Mouse (Mus musculus) intestine, embryonic 14.5 days (tissue): ENCODE results near the gene Cacng4. TPM values are rescaled to one million over a fixed set of nuclear protein-coding genes. Genes with fewer than 3 reads are reported as not detected.

Experiments used
- ATAC-seq: fragments of 200-750 bp; cut with Nextera tagmentation; replicated peaks from 2 replicates; pipeline ENCODE4 v1.8.0; 2017; ENCODE audit warnings: low read depth, moderate number of reproducible peaks, moderate TSS enrichment, moderate library complexity; ENCODE audit not compliant: low FRiP score, low TSS enrichment
- DNase-seq: peaks from one replicate; pipeline ENCODE4 v3.0.0-alpha.2; 2018; ENCODE audit warnings: low spot score
- H3K27ac ChIP-seq: fragments of 300-500 bp; sonication (generic); 2 replicates; pipeline ENCODE4 v1.5.1; 2014; ENCODE audit warnings: low read depth, mild to moderate bottlenecking, control low read depth
- H3K27me3 ChIP-seq: fragments of 300-500 bp; sonication (generic); replicated peaks from 2 replicates; pipeline ENCODE4 v1.6.1; 2014; ENCODE audit warnings: low read length, control low read depth; ENCODE audit not compliant: control insufficient read depth, insufficient read depth
- H3K36me3 ChIP-seq: fragments of 300-500 bp; sonication (generic); 2 replicates; pipeline ENCODE4 v1.6.1; 2014; ENCODE audit warnings: low read length, control low read depth; ENCODE audit not compliant: control insufficient read depth, insufficient read depth
- H3K4me1 ChIP-seq: fragments of 300-500 bp; sonication (generic); replicated peaks from 2 replicates; pipeline ENCODE4 v1.6.1; 2014; ENCODE audit warnings: low read length, control low read depth, mixed read lengths; ENCODE audit not compliant: control insufficient read depth, insufficient read depth
- H3K4me2 ChIP-seq: fragments of 300-500 bp; sonication (generic); 2 replicates; pipeline ENCODE4 v1.6.1; 2014; ENCODE audit warnings: low read length
- H3K4me3 ChIP-seq: fragments of 300-500 bp; sonication (generic); 2 replicates; pipeline ENCODE4 v1.5.1; 2014; ENCODE audit warnings: low read depth, low read length, control low read depth, mixed read lengths
- H3K9ac ChIP-seq: fragments of 300-500 bp; sonication (generic); 2 replicates; pipeline ENCODE4 v1.6.1; 2014; ENCODE audit warnings: mild to moderate bottlenecking, low read length
- H3K9me3 ChIP-seq: fragments of 300-500 bp; sonication (generic); 2 replicates; pipeline ENCODE4 v1.6.1; 2016; ENCODE audit warnings: low read length, control low read depth; ENCODE audit not compliant: control insufficient read depth
- WGBS: fragments of 180-500 bp; shearing (Covaris S2); extraction: QIAGEN DNeasy Blood & Tissue Kit; methylation state at CpG from one replicate; pipeline ENCODE4 v1.1.7; 2014; 5-methylcytosine and 5-hydroxymethylcytosine counted together
- polyA plus RNA-seq: library from polyadenylated mRNA; unstranded; fragments of >200 nt; fragmentation: Nextera tagmentation; extraction: Ambion mirVana; gene quantifications from 2 replicates; pipeline ENCODE4 v1.2.1, GENCODE M21; 2014

Gene Cacng4
- polyA plus RNA-seq, 1 experiment from 2014 or later, result 7.7 TPM

GRCm38 (mm10) chr11:107737886-107738285 is 56.5 kb downstream of the Cacng4 start:
- DNase-seq, result no peak
- Histone ChIP-seq H3K27me3 (no peaks in the 10 kb centered on the region), H3K9me3 (no peaks in the 10 kb centered on the region), H3K4me2 (no peak overlapping the region), H3K4me3 (no peak overlapping the region), H3K4me1 (no peaks in the 10 kb centered on the region), H3K36me3 (0 out of 2 replicates have a peak, but pooled peaks cover 10% of the 10 kb centered on the region), H3K9ac (no peak overlapping the region), H3K27ac (no peak overlapping the region)
- WGBS, result 79% methylated on average over 6 of the region's 6 CpGs
- no peak for ATAC-seq

DNA sequence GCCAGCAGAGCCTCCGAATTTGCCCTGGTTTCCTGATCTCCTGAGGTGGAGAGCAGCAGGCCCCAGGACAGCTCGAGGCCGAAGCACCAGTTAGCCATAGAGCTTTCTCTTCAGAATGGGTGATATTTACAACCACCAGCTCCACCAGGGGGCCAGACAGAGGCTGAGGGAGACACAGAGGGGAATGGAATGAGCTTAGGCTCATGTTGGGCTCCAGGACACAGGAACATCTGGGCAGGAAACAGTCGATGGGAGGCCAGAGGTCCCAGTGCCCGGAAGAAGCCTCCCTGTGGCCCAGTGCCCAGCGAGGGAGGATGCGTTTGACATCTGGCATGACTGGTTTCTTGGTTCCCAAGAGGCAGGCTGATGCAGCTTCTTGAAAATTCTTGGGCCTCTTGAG is 60.2 kb downstream of the Cacng4 start:
- H3K36me3 ChIP-seq, result peaks cover 13% of the 10 kb centered on the region; the same call in 1 of the 2 replicates
- no peaks in the 10 kb centered on the region for H3K9me3 ChIP-seq
- no peaks in the 10 kb centered on the region for H3K4me1 ChIP-seq
- no peaks in the 10 kb centered on the region for H3K27me3 ChIP-seq
- ATAC-seq (no peak), DNase-seq (no peak)
- WGBS, result 67% methylated on average over 7 of the region's 7 CpGs
- H3K4me3 ChIP-seq, result no peak overlapping the region
- no peak overlapping the region for H3K4me2 ChIP-seq
- no peak overlapping the region for H3K9ac ChIP-seq
- no peak overlapping the region for H3K27ac ChIP-seq

- Histone ChIP-seq H3K27me3 (no peaks in the 10 kb centered on the region), H3K4me2 (no peak overlapping the region), H3K4me3 (no peak overlapping the region), H3K4me1 (no peaks in the 10 kb centered on the region), H3K9me3 (no peaks in the 10 kb centered on the region), H3K27ac (no peak overlapping the region), H3K9ac (no peak overlapping the region), H3K36me3 (peaks cover 11% of the 10 kb centered on the region; the same call in 1 of the 2 replicates)
- DNase-seq, result no peak
- ATAC-seq, result no peak
- WGBS, result 78% methylated on average over 5 of the region's 5 CpGs
These were observed 62.9 kb downstream of the Cacng4 start for GRCm38 (mm10) chr11:107731498-107731897.

DNA sequence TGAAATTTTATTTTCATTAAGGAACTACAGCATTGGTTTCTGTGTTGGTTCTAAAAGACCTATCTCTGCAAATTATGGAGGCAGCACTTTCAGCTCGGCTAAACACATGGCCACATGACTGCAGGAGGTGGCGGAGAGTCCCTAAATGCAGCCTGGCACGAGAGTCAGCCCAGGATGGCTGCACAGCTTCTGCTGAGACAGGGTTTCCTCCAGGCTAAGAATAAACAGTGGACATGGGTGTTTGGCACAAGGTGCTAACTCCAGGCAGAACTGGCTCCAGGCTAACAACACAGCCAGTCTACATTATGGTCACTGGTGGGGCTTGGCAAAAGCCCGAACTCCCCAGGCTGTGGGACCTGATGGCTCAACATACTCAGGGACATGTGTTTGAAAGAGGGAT is 63.4 kb downstream of the Cacng4 start:
- DNase-seq (no peak), ATAC-seq (no peak)
- Histone ChIP-seq H3K4me2 (no peak overlapping the region), H3K4me3 (no peak overlapping the region), H3K9ac (no peak overlapping the region), H3K4me1 (no peaks in the 10 kb centered on the region), H3K27me3 (no peaks in the 10 kb centered on the region), H3K27ac (no peak overlapping the region), H3K36me3 (peaks cover 11% of the 10 kb centered on the region; the same call in 1 of the 2 replicates), H3K9me3 (no peaks in the 10 kb centered on the region)
- 79% methylated on average over 4 of the region's 4 CpGs for WGBS

DNA sequence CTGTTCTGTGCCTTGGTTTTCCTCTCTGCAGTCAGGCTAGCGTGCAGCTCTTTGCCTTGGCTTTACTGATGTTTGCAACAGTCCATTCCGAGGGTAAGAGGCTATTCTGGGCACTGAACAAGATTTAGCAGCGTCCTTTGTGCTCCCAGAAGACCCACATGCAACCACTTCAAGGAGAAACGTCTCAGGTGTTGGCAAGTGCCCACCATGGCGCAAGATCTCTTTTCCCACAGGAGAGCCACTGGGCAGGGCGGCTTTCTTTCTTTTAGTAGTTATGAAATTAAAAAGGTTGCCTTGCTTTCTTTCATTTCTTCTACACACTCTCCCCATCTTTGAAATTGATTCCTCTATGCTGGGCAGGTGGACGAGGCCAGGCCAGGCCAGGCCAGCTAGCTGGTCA is 65.2 kb downstream of the Cacng4 start:
- Histone ChIP-seq H3K36me3 (peaks cover 7% of the 10 kb centered on the region; the same call in 1 of the 2 replicates), H3K9ac (no peak overlapping the region), H3K4me3 (no peak overlapping the region), H3K4me2 (no peak overlapping the region), H3K27me3 (no peaks in the 10 kb centered on the region), H3K27ac (no peak overlapping the region), H3K9me3 (no peaks in the 10 kb centered on the region), H3K4me1 (no peaks in the 10 kb centered on the region)
- WGBS, result 83% methylated on average over 7 of the region's 7 CpGs
- DNase-seq (no peak), ATAC-seq (no peak)

GRCm38 (mm10) chr11:107728073-107728863 is 66.1 kb downstream of the Cacng4 start:
- no peak for ATAC-seq
- 72% methylated on average over 13 of the region's 13 CpGs for WGBS
- no peaks in the 10 kb centered on the region for H3K27me3 ChIP-seq

GRCm38 (mm10) chr11:107724603-107725002 is 69.8 kb downstream of the Cacng4 start:
- Histone ChIP-seq H3K4me3 (no peak overlapping the region), H3K9me3 (no peaks in the 10 kb centered on the region), H3K27ac (no peak overlapping the region), H3K36me3 (no peaks in the 10 kb centered on the region), H3K9ac (no peak overlapping the region), H3K4me1 (no peaks in the 10 kb centered on the region), H3K27me3 (no peaks in the 10 kb centered on the region), H3K4me2 (no peak overlapping the region)
- ATAC-seq (no peak), DNase-seq (no peak)
- WGBS, result 83% methylated on average over 8 of the region's 8 CpGs

More at GRCm38 (mm10) chr11:107728073-107728863, 66.1 kb downstream of the Cacng4 start:
- no peaks in the 10 kb centered on the region for H3K4me1 ChIP-seq
- DNase-seq, result no peak
- peaks cover 3% of the 10 kb centered on the region; the same call in 1 of the 2 replicates for H3K36me3 ChIP-seq
- no peak overlapping the region for H3K27ac ChIP-seq
- H3K4me2 ChIP-seq, result no peak overlapping the region
- H3K9ac ChIP-seq, result no peak overlapping the region
- no peaks in the 10 kb centered on the region for H3K9me3 ChIP-seq
- H3K4me3 ChIP-seq, result no peak overlapping the region

DNA sequence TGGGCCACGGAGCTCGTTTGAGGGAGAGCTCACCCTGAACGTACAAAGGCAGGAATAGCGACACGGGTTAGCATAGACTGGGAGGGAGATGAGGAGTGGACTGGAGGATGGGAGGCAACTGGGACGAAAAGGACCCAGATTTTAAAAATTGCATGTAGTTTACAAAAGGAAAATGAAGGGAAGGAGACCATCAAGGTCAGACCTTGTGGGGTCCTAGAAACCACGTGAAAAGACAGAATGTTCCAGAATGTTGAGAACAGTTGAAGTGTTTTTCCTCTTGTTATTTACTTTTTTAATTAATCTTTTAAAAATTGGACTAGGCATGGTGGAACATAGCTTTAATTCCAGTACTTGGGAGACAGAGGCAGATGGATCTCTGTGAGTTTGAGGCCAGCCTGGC is 73.3 kb downstream of the Cacng4 start:
- H3K36me3 ChIP-seq, result no peaks in the 10 kb centered on the region
- DNase-seq (no peak), ATAC-seq (no peak)
- no peak overlapping the region for H3K9ac ChIP-seq
- no peaks in the 10 kb centered on the region for H3K4me1 ChIP-seq
- H3K9me3 ChIP-seq, result 0 out of 2 replicates have a peak, but pooled peaks cover 3% of the 10 kb centered on the region
- no peak overlapping the region for H3K27ac ChIP-seq
- no peak overlapping the region for H3K4me3 ChIP-seq
- 86% methylated on average over 7 of the region's 7 CpGs for WGBS
- H3K27me3 ChIP-seq, result no peaks in the 10 kb centered on the region
- H3K4me2 ChIP-seq, result no peak overlapping the region
